Mouse (Mus musculus): ENCODE measurements around the gene Slc17a6.

The Slc17a6 gene

GRCm38 (mm10) chr7:51621694-51622145 lies at the start of gene Slc17a6:
Gene Slc17a6, plus strand, starts transcription at chr7:51622006.
- no peak for DNase-seq (ENCODE audit: low spot score)

- DNase-seq (ENCODE audit: low spot score) = no peak
These were observed 21.8 kb upstream of the Slc17a6 start for GRCm38 (mm10) chr7:51600021-51600420.

GRCm38 (mm10) chr7:51603741-51604140 lies 18.1 kb upstream of the Slc17a6 start:
- DNase-seq (ENCODE audit: low spot score) = no peak

- no peak for DNase-seq (ENCODE audit: low spot score)
These were observed 7.4 kb upstream of the Slc17a6 start for GRCm38 (mm10) chr7:51614404-51614803.

GRCm38 (mm10) chr7:51617941-51618340 lies 3.9 kb upstream of the Slc17a6 start:
- no peak for DNase-seq (ENCODE audit: low spot score)

- no peak for DNase-seq (ENCODE audit: low spot score)
These were observed 3.4 kb upstream of the Slc17a6 start for GRCm38 (mm10) chr7:51618412-51618811.

- no peak for DNase-seq (ENCODE audit: low spot score)
These were observed 1.8 kb upstream of the Slc17a6 start for GRCm38 (mm10) chr7:51619977-51620376.

- no peak for DNase-seq (ENCODE audit: low spot score)
These were observed 390 bp downstream of the Slc17a6 start for GRCm38 (mm10) chr7:51622196-51622595.

- DNase-seq (ENCODE audit: low spot score) = no peak
These were observed 860 bp downstream of the Slc17a6 start for GRCm38 (mm10) chr7:51622666-51623065.

GRCm38 (mm10) chr7:51624336-51624897 lies 2.6 kb downstream of the Slc17a6 start:
- no peak for DNase-seq (ENCODE audit: low spot score)

GRCm38 (mm10) chr7:51625161-51625560 lies 3.4 kb downstream of the Slc17a6 start:
- no peak for DNase-seq (ENCODE audit: low spot score)

GRCm38 (mm10) chr7:51625591-51626255 lies 3.9 kb downstream of the Slc17a6 start:
- no peak for DNase-seq (ENCODE audit: low spot score)

- no peak for DNase-seq (ENCODE audit: low spot score)
These were observed 4.7 kb downstream of the Slc17a6 start for GRCm38 (mm10) chr7:51626451-51627000.

- DNase-seq (ENCODE audit: low spot score) = no peak
These were observed 5.3 kb downstream of the Slc17a6 start for GRCm38 (mm10) chr7:51627001-51627631.

GRCm38 (mm10) chr7:51627666-51628065 lies 5.9 kb downstream of the Slc17a6 start:
- no peak for DNase-seq (ENCODE audit: low spot score)

- no peak for DNase-seq (ENCODE audit: low spot score)
These were observed 6.5 kb downstream of the Slc17a6 start for GRCm38 (mm10) chr7:51628349-51628748.

- DNase-seq (ENCODE audit: low spot score) = no peak
These were observed 7.4 kb downstream of the Slc17a6 start for GRCm38 (mm10) chr7:51629206-51629605.

- no peak for DNase-seq (ENCODE audit: low spot score)
These were observed 9.4 kb downstream of the Slc17a6 start for GRCm38 (mm10) chr7:51631171-51631570.

GRCm38 (mm10) chr7:51632543-51633229 lies 10.9 kb downstream of the Slc17a6 start:
- no peak for DNase-seq (ENCODE audit: low spot score)

GRCm38 (mm10) chr7:51633230-51633844 lies 11.5 kb downstream of the Slc17a6 start:
- DNase-seq (ENCODE audit: low spot score) = no peak

GRCm38 (mm10) chr7:51657152-51657551 lies 35.3 kb downstream of the Slc17a6 start:
- DNase-seq (ENCODE audit: low spot score) = no peak

- DNase-seq (ENCODE audit: low spot score) = no peak
These were observed 40.6 kb downstream of the Slc17a6 start for GRCm38 (mm10) chr7:51662441-51662840.

All from T-cell, adult 2 months (primary cell).